Mouse (Mus musculus): ENCODE results near the gene Lpgat1.

Gene Lpgat1

DNA sequence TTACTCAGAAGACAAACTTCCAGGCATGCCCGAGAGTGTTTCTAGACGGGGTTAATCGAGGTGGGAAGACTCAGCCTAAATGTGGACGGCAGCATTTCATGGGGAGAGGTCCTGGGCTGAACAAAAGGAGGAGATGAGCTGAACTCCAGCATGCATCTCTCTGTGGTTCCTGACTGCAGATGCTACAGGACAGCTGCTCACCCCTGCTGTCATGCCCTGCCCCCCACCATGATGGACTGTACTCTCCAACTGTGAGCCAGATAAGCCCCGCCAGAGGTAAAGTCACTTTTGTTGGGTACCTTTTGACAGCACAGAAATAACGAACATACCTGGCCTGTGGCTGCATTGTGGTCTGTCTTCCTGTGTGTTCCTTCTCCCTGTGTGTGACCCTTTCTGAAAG, 88.2 kb downstream of the Lpgat1 start:
- DNase-seq (ENCODE audit: low spot score): no peak

DNA sequence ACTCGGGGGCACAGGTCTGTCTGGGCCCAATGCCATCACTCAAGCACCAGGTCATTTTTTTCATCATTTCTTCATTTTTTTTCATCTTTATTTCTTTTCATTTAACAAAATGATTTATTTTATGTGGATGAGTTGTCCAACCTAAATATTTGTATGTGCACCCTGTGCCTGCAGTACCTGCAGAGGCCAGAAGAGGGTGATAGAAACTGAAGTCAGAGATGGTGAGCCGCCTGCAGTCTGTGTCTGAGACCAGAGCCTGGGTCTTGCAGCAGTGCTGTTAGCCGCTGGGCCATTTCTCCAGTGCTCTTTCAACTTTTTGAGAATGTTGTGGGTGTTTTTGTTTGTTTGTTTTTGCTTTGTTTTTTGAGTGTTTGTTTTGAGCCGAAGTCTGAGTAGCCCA, 89.1 kb downstream of the Lpgat1 start:
- no peak for DNase-seq (ENCODE audit: low spot score)

DNA sequence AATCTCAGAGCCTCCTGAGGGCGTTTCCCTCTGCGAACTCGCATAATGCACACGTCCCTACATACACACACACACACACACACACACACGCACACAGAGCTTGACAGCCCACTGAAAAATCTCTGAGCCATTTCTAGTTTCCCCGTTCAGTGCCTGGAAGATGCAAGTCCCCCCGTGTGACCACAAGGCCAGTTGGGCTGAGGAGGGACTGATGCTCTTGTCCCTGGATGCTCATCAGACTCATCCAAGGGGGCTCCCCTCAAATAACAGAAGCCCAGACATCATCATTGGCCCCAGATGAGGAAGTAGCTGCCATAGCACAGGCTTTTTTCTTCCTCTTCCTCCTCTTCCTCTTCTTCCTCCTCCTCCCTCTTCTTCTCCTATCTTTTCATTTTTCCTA, 90.3 kb downstream of the Lpgat1 start:
- no peak for DNase-seq (ENCODE audit: low spot score)

DNA sequence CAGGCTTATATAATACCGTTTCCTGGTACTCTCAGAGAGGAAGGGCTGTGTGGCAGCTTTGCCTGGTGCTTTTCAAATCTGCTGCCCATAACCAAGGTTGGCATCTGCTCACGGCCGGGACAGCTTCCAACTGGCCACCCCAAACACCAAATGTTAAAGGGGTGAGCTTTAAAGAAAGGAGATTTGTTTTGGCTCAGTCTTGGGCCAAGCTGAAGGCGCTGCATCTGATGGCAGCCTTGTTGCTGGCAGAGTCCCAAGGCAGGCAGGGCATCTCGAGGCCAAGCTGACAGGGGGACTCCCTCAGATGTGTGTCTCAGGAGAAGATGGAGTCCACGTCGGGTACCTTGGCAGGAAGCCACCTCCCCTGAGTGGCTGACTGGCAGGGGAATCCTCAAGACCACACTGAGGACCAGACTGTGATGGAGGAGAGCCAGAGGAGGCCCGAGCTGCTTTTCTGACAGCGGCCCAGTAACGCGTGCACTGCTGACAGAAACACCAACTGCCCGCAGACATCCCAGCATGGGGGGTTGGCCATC, 91.1 kb downstream of the Lpgat1 start:
- DNase-seq (ENCODE audit: low spot score): peak; percentile 54

DNA sequence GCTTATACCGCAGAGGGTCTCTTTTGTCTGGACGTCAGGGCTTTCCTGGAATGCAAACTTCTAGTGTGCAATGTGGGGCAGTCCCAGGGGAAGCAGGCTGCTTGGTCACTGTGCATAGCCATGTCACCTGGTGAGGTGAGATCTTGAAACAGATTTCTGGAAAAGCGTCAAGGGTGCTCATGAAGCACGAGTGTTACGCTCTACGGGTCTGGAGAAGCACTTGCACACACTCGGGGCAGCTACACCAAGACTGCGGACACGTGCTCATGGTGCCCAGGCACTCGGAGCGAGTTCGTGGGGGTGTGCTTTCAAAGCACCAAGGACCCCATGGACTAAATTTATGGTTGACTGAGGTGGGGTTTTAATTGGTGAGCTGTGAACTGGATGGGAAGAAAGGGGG, 94.1 kb downstream of the Lpgat1 start:
- DNase-seq (ENCODE audit: low spot score): no peak

DNA sequence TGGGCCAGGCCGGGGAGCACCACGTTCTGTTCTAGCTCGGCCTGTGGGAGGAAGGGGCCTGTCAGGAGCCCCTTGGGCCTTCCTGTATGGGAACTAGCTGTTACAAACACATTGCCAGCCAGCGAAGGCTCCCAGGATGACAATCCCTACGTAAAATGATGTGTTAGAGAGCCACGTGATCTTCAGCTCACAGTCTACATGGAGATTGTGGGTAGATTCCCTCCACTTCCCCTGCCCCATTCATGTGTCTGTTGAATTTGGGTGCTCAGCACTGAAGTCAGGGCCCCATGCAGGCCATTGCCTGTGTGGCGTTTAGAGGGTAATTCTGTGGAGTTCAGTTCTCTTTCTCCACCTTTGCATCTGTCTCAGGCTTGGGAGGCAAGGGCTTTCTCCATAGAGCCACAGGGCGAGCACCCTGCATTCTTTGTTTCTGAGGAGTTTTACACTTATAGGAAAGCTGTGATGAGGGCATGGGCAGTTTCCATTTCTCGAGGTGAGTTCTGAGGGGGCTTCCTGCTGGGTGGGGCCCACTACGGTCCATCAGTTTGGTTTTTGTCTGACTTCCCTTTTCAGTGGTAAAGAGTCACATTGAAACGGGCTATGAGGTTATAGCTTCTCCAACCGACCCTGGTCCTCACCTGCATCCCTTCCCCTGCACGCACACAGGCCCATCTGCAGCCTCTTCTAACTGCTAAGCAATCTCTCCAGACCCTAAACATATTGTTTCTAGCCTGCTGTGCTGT, 95.5 kb downstream of the Lpgat1 start:
- no peak for DNase-seq (ENCODE audit: low spot score)

DNA sequence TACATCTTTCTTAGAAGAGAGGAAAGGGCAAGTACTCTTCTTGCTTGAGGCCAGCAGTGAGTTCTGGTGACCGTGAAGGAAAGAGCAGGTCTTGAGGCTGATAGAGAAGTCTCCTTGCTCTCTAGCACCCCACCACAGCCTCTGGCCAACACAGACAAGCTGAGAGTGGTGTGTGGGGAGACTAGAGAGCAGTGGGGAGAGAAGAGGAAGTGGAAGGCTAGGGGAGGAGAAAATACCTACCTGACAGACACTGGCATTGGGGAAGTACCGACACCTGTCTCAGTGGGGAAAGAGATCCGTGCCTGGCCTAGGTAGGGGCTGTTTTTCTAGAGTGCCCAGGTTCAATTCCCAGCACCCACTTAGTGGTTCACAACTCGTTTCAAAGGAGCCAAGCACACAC, 96.6 kb downstream of the Lpgat1 start:
- no peak for DNase-seq (ENCODE audit: low spot score)

DNA sequence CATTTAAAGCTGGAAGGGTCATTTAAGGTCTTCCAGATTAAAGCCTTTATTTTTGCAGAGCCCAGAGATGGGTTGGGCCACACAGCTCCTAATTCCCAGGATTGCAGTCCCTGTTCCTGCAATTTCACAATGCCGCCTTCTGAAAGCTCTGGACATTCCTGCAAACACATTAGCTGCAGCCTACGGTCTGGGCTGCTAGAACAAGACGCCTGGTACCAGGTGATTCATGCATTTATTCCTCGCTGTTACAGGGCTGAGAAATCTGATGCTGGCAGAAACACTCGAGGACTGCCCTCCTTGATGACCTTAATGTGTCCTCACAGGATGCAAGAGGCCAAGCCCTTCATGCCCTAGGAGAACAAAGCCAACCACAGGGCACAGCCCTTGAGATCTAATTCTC, 97.3 kb downstream of the Lpgat1 start:
- no peak for DNase-seq (ENCODE audit: low spot score)

DNA sequence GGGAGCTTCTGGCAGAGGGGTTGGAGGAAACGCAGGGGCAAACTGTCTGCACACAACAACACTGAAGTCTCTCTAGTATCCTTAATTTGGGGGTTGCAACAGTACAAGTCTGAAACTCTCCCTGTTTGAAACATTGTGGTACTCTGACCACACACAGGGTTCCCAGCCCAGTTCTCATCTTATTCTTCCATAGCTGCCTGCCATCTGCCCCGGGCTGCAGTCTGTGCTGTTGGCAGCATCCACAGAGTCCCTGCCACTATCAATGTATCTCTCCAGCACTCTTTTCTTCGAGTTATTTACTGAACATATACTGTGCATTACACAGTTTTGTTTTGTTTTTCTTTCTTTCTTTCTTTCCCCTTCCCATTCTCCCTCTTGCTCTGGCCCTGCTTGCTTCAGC, 99.0 kb downstream of the Lpgat1 start:
- DNase-seq (ENCODE audit: low spot score): no peak

DNA sequence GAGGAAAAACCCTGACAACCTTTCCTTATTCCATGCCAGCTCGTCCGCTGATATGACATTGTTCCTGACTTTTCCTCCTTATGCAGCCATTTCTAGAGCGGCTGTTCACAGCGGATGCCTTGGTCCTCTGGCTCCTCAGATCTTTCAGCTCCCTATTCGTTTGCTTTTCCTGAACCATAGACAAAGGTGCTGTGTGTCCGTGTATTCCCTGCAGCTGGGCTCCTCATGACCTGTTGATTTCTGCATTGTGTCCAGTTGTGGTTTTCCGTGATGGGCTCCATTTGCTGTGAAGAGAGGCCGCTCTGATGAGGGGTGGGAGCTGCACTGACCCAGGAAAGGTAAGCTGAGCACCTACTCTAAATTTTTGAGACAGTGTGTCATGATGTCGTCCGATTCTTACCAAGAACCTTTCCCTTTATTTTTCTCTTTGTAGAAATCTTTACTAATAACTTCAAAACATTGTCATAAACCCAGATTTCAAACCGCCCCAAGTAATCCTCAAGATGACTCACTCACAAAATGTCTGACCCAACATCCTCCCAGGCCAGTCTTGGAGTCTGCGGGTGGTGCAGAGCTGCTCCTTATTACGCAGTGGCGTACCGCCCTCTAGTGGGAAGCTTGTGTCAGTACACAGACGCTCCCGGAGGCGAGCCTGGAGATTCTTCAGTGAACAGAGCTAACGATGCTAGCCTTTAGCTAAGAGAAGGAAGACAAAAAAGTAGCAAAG, 99.9 kb downstream of the Lpgat1 start:
- peak; percentile 77 for DNase-seq (ENCODE audit: low spot score)

DNA sequence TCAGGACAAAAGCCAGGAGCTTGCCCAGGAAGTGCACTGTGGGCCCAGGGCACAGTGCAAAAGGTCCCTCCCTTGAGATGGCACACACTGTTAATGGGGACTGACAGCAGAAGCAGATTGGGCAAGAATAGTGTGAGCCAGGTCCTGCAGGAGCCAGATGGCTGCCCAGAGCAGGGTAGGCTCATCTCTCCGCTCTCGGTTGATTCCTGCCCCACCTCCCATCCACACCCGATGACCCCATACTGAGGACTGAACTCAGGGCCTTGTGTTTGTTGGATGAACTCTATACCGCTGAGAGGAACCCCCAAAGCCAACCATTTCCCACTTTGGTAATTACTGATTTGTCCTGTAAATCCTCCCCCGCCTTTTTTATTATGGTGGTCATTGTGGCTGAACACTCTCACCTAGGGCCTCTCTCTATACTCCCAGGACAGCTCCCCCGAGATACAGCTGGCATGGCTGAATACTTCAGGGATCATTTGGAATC, 100.6 kb downstream of the Lpgat1 start:
- DNase-seq (ENCODE audit: low spot score): no peak

DNA sequence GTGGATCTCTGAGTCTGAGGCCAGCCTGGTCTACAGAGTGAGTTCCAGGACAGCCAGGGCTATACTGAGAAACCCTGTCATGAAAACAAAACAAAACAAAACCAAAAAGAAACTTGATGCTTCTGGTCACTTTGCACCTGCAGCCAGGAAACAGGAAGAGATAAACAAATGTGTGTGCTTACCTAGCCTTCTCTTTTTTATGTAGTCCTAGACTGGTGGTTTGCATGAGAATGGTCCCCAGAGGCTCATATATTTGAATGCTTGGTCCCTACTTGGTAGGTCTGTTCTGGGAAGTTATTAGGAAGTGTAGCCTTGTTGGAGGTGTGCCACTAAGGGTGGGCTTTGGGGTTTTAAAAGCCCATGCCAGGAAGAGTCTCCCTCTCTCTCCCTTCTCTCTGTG, 101.4 kb downstream of the Lpgat1 start:
- DNase-seq (ENCODE audit: low spot score): no peak

DNA sequence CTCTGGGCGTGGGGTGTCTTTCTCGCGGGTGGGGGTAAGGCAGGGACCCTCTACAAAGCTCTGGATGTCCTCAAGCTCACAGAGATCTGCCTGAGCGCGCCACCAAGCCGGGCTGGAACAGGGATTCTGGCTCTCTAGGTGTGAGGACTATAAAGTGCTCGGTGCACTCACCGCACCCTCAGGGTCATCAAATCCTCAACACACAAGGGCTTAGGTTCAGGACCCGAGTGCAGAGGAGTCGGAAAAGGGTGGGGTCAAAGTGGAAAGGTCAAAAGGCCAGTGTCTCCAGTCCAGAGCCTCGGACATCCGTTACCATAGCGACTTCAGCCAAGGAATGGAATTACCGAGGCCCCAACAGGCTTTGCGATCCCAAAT, 103.3 kb downstream of the Lpgat1 start:
- no peak for DNase-seq (ENCODE audit: low spot score)

DNA sequence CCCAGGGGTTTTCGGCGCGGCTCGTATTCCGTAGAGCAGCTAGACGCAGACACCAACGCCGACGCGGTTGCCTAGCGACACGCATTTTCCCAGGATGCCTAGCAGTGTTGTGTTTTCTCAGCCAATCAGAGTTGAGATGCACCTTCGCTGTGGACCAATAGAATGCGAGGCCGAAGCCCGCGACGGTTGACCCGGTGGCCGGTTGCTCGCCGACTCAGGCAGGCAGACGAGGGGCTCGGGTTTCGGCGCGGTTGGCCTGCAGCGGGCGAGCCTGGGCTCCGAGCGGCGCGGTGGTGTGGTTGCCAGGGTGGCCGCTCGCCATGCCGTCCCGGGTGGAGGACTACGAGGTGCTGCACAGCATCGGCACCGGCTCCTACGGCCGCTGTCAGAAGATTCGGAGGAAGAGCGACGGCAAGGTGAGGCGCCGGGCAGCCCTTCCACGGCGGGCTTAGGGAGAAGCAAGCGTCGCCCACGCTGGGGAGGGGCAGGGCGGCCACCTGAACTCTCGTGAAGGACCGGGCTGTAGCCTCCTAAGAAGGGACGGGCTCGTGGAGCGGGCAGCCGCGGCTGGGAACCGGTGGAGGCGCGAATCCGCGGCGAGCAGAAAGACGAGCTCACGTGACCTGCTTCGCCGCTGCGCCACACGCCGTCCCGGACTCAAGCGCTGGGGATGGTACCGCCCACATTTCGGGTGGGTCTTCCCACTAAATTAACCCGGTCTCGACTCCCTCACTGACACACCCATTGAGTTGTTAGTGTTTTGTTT, 103.9 kb downstream of the Lpgat1 start, which contains the start of gene Nek2:
Gene Nek2 (plus strand): TSS at position 119 of the 766 bp plus-strand sequence.
- DNase-seq (ENCODE audit: low spot score): peak; percentile 93

DNA sequence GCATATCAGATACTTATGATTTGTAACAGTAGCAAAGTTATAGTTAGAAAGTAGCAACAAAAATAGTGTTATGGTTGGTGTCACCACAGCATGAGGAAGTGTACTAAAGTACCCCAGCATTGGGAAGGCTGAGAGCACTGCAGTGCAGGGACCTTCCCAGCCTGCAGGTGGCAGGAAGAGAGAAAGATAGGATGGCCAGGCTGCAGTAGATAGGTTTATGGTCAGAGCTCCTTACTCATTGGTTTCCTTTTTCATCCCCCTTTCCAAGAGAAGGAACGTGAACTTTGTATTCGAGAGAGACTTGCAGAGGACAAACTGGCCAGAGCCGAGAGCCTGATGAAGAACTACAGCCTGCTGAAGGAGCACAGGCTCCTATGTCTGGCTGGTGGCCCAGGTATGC, 111.5 kb downstream of the Lpgat1 start:
- DNase-seq (ENCODE audit: low spot score): no peak

DNA sequence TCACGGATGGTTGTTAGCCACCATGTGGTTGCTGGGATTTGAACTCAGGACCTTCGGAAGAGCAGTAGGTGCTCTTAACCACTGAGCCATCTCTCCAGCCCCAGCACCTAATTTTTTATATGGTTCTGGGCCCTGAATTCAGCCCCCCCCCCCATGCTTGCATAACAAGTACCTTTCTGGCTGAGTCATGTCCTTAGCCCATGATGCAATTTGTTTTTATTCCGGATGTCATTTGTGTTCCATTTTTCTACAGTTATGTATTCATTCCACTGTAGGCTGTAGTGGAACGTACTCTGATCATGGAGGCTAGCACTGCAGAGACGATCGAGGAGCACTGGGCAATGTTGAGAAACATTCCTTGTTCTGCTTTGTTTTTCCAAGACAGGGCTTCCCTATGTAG, 115.8 kb downstream of the Lpgat1 start:
- no peak for DNase-seq (ENCODE audit: low spot score)

Measured in ovary, adult 18-20 months (tissue).